ENCODE assay signal across 8 mouse cellular contexts in genomic region chr8:93810028-93810858, GRCm38 (mm10). TPM values are rescaled to one million over a fixed set of nuclear protein-coding genes. Genes with fewer than 3 reads are reported as not detected.
DNase-seq lines count a peak whose midpoint lies in the region; ATAC-seq lines count a peak whose summit lies in the region.

No protein-coding gene starts in this region.

- H3K4me3 ChIP-seq in hindbrain, embryonic 12.5 days: peak overlapping the region; percentile 73

- H3K36me3 ChIP-seq in hindbrain, embryonic 12.5 days: no peaks in the 10 kb centered on the region

- peak overlapping the region; percentile 80 for H3K9ac ChIP-seq in hindbrain, embryonic 12.5 days

- H3K9me3 ChIP-seq in hindbrain, embryonic 12.5 days (replicated peaks): no peaks in the 10 kb centered on the region

- H3K27ac ChIP-seq in hindbrain, embryonic 12.5 days: peak overlapping the region; percentile 95

- ATAC-seq in hindbrain, embryonic 12.5 days (ENCODE audit: low FRiP score): peak; percentile 89

- H3K4me1 ChIP-seq in hindbrain, embryonic 12.5 days: peaks cover 26% of the 10 kb centered on the region

- WGBS in hindbrain, embryonic 12.5 days: under 1% methylated on average over 66 of the region's 116 CpGs

- peak overlapping the region; percentile 76 for H3K4me2 ChIP-seq in hindbrain, embryonic 12.5 days (replicated peaks)

- DNase-seq in T-cell, adult 2 months (ENCODE audit: low spot score): peak; percentile 32
- peak; percentile 92 for DNase-seq in cerebellum, adult 9-11 months
- peak; percentile 78 to 79 for DNase-seq in frontal cortex, postnatal 14 days (ENCODE audit: low spot score in 2 of 2)
- DNase-seq in layer of hippocampus, postnatal 36 days: peak; percentile 85 to 86
- peak; percentile 86 for DNase-seq in lung, postnatal 14 days
- DNase-seq in right cerebral cortex, adult 2 months (ENCODE audit: low spot score in 2 of 2): peak; percentile 79 to 81
- peak; percentile 47 to 76 for DNase-seq in urinary bladder, postnatal 36 days (ENCODE audit: low spot score in 2 of 2)

- peaks cover 7% of the 10 kb centered on the region; the same call in 1 of the 2 replicates for H3K27me3 ChIP-seq in hindbrain, embryonic 12.5 days

RNA-seq across cellular contexts. Expression of gene Gnao1, which starts 0.5 kb away (rescaled TPM):
- polyA plus RNA-seq in hindbrain, embryonic 12.5 days (2016; fragmentation: Nextera tagmentation; extraction: Ambion mirVana): 91.6 and 101 TPM in 2 replicates
- total RNA-seq in layer of hippocampus, postnatal 36 days (2021): 100 to 1,000 TPM; 641 to 673 TPM

Comparison
In these comparisons a context has a peak if more than half of its experiments do, and no peak if none do; other contexts are left out.
1. Peak in every context shown above with its lines: DNase-seq, ATAC-seq, H3K4me3 ChIP-seq and H3K27ac ChIP-seq.
2. DNase-seq: peak in every context shown above with its lines; median percentile 92 in cerebellum, adult 9-11 months; 86 in lung, postnatal 14 days; 86 in layer of hippocampus, postnatal 36 days; 80 in right cerebral cortex, adult 2 months; 78 in frontal cortex, postnatal 14 days; 62 in urinary bladder, postnatal 36 days; 32 in T-cell, adult 2 months.